Mouse (Mus musculus): ENCODE data around the gene Myl9. TPM values are rescaled to one million over a fixed set of nuclear protein-coding genes. Genes with fewer than 3 reads are reported as not detected.

The Myl9 gene
- polyA plus RNA-seq (2017; shearing (Covaris generic)), result not detected

DNA sequence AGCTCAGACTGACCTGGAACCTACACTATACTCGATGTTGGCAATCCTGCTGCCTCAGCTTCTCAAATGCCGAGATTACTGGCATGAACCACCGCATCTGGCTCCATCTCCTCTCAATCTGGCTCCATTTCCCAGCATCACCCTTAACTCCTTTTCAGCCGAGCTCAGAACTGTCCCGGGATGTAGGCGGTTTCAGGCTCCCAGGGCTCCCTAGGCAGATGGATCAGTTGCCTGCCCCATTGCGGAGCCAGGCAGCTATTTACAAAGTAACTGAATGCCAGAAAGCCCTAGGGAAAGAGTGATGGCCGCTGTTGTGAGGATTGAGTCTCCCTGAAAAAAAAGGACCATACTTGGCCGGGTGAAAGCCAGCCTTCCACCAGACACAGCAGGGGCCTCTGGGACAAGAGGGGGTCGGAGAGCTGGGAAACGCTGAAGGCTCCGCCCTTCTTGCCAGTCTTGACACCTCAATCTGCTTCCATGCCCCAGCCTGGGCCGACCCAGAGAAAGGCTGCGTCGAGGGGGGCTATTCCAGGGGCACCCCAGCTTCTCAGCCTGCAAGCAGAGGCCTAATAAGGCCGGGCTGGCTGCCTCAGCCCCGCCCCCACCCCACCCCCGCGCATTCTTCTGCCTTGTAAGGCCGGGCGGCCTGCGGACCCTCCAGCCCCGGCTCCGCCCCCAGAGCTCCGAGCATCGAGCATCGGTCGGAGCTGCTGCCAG lies at the start of gene Myl9:
TSS of gene Myl9 (plus strand) at position 683 of the 717 bp plus-strand sequence.

Other genes with a start within 250 kb of the Myl9 start
- gene Aar2, start 227.8 kb upstream of the Myl9 start, polyA plus RNA-seq (2017; shearing (Covaris generic)), result 42.3 TPM
- 122 TPM for gene Dlgap4, start 161.7 kb upstream of the Myl9 start, polyA plus RNA-seq (2017; shearing (Covaris generic))
- 19.0 TPM for gene Tgif2, start 64.6 kb downstream of the Myl9 start, polyA plus RNA-seq (2017; shearing (Covaris generic))
- 7.9 TPM for gene 4930518I15Rik, start 82.5 kb downstream of the Myl9 start, polyA plus RNA-seq (2017; shearing (Covaris generic))
- 14.0 TPM for gene Rab5if, start 87.7 kb downstream of the Myl9 start, polyA plus RNA-seq (2017; shearing (Covaris generic))
- 97.6 TPM for gene Sla2, start 111.8 kb downstream of the Myl9 start, polyA plus RNA-seq (2017; shearing (Covaris generic))
- 146 TPM for gene Ndrg3, start 216.6 kb downstream of the Myl9 start, polyA plus RNA-seq (2017; shearing (Covaris generic))
- gene Dsn1, start 231.7 kb downstream of the Myl9 start, polyA plus RNA-seq (2017; shearing (Covaris generic)), result 19.5 TPM